Mouse (Mus musculus) retina, postnatal 7 days (tissue): ENCODE results near the gene S100a9.

Experiments used
- DNase-seq: peaks from one replicate; pipeline ENCODE4 v3.0.0-alpha.2; 2012; ENCODE audit warnings: low read depth, low spot score

S100a9 gene

GRCm38 (mm10) chr3:90695613-90696012 lies at the start of gene S100a9:
Gene S100a9 (minus strand): TSS chr3:90695721.
- DNase-seq, result no peak

- DNase-seq, result no peak
These were observed 31.1 kb upstream of the S100a9 start, which contains the start of gene Pglyrp4 for GRCm38 (mm10) chr3:90726606-90727005. Gene Pglyrp4 (plus strand): TSS chr3:90726906.

- peak; percentile 88 for DNase-seq
These were observed 14.3 kb upstream of the S100a9 start for GRCm38 (mm10) chr3:90709591-90710460.

GRCm38 (mm10) chr3:90708523-90709202 lies 13.1 kb upstream of the S100a9 start:
- peak; percentile 17 for DNase-seq

- DNase-seq, result no peak
These were observed 6.7 kb upstream of the S100a9 start for GRCm38 (mm10) chr3:90702244-90702643.

- no peak for DNase-seq
These were observed 2.0 kb downstream of the S100a9 start for GRCm38 (mm10) chr3:90693496-90693895.

GRCm38 (mm10) chr3:90686835-90687234 lies 8.7 kb downstream of the S100a9 start:
- no peak for DNase-seq

- no peak for DNase-seq
These were observed 11.6 kb downstream of the S100a9 start for GRCm38 (mm10) chr3:90683929-90684328.

- DNase-seq, result no peak
These were observed 16.9 kb downstream of the S100a9 start for GRCm38 (mm10) chr3:90678656-90679055.

- DNase-seq, result no peak
These were observed 26.7 kb downstream of the S100a9 start, which contains the start of gene S100a8 for GRCm38 (mm10) chr3:90668846-90669245. Gene S100a8 (plus strand): TSS chr3:90668978.

- DNase-seq, result no peak
These were observed 31.3 kb downstream of the S100a9 start for GRCm38 (mm10) chr3:90664219-90664618.

- no peak for DNase-seq
These were observed 36.0 kb downstream of the S100a9 start for GRCm38 (mm10) chr3:90659364-90660044.

GRCm38 (mm10) chr3:90657405-90657804 lies 38.1 kb downstream of the S100a9 start:
- no peak for DNase-seq

- no peak for DNase-seq
These were observed 41.8 kb downstream of the S100a9 start, which contains the start of gene S100a7a for GRCm38 (mm10) chr3:90653717-90654116. Gene S100a7a (plus strand): TSS chr3:90654017.

GRCm38 (mm10) chr3:90652878-90653508 lies 42.5 kb downstream of the S100a9 start:
- peak; percentile 76 for DNase-seq

- DNase-seq, result no peak
These were observed 45.7 kb downstream of the S100a9 start for GRCm38 (mm10) chr3:90649832-90650231.

- no peak for DNase-seq
These were observed 46.5 kb downstream of the S100a9 start for GRCm38 (mm10) chr3:90648981-90649380.

GRCm38 (mm10) chr3:90647291-90647690 lies 48.2 kb downstream of the S100a9 start:
- no peak for DNase-seq

- DNase-seq, result no peak
These were observed 51.3 kb downstream of the S100a9 start for GRCm38 (mm10) chr3:90644220-90644619.
